ENCODE assay signal across 8 mouse cellular contexts in genomic region chr3:88150999-88151364, GRCm38 (mm10). TPM values are rescaled to one million over a fixed set of nuclear protein-coding genes. Genes with fewer than 3 reads are reported as not detected.
DNase-seq lines count a peak whose midpoint lies in the region; ATAC-seq and TF ChIP-seq lines count a peak whose summit lies in the region.

No protein-coding gene starts in this region.

- TF ChIP-seq CTCF in left cerebral cortex, adult 2 months (IDR thresholded peaks at IDR 0.05) = no peak

- peak overlapping the region; percentile 93 for H3K27ac ChIP-seq in left cerebral cortex, adult 2 months
- H3K27ac ChIP-seq in embryonic facial prominence, embryonic 14.5 days (replicated peaks; ENCODE audit: low read depth, low read length) = peak overlapping the region; percentile 16; the same call in 1 of the 2 replicates
- peak overlapping the region; percentile 54 for H3K27ac ChIP-seq in limb, embryonic 10.5 days
- H3K27ac ChIP-seq in neural tube, embryonic 14.5 days (ENCODE audit: low read depth, low read length) = peak overlapping the region; percentile 45; the same call in 1 of the 2 replicates

- no peak overlapping the region for H3K9ac ChIP-seq in embryonic facial prominence, embryonic 14.5 days (ENCODE audit: low read depth, low read length)
- H3K9ac ChIP-seq in neural tube, embryonic 14.5 days (replicated peaks; ENCODE audit: low read depth, low read length) = no peak overlapping the region

- peaks cover 38% of the 10 kb centered on the region for H3K4me1 ChIP-seq in embryonic facial prominence, embryonic 14.5 days (ENCODE audit: control insufficient read depth, insufficient read depth, low read length)
- peaks cover 64% of the 10 kb centered on the region for H3K4me1 ChIP-seq in limb, embryonic 10.5 days
- peaks cover 50% of the 10 kb centered on the region for H3K4me1 ChIP-seq in neural tube, embryonic 14.5 days (ENCODE audit: control insufficient read depth, insufficient read depth, low read length)

- intact Hi-C loops in left cerebral cortex, adult 2 months (cut with DNase I) = no loop called here
- intact Hi-C loops in left cerebral cortex, postnatal 25 days (cut with DNase I) = loop anchor here (5.0 kb wide), 1 partner anchor 941 kb away; the partner anchor contains the start of gene Rusc1

- no peak for DNase-seq in left cerebral cortex, adult 2 months (ENCODE audit: extremely low spot score in 1 of 2, low spot score in 2 of 2)
- DNase-seq in left cerebral cortex, postnatal 25 days (ENCODE audit: low spot score in 2 of 2) = no peak
- DNase-seq in embryonic facial prominence, embryonic 14.5 days (ENCODE audit: low spot score) = no peak
- DNase-seq in limb, embryonic 10.5 days (ENCODE audit: low spot score) = no peak
- no peak for DNase-seq in testis, postnatal 10 days (ENCODE audit: low spot score)
- no peak for DNase-seq in embryo, embryonic 10.5 days (ENCODE audit: low spot score)
- no peak for DNase-seq in kidney, postnatal 36 days

- peak overlapping the region; percentile 33 for H3K4me3 ChIP-seq in left cerebral cortex, adult 2 months
- H3K4me3 ChIP-seq in embryonic facial prominence, embryonic 14.5 days (ENCODE audit: low read depth, low read length) = no peak overlapping the region
- H3K4me3 ChIP-seq in limb, embryonic 10.5 days = peak overlapping the region; percentile 25; the same call in 1 of the 2 replicates
- no peak overlapping the region for H3K4me3 ChIP-seq in neural tube, embryonic 14.5 days (ENCODE audit: low read depth, low read length)

- H3K27me3 ChIP-seq in embryonic facial prominence, embryonic 14.5 days (replicated peaks; ENCODE audit: control insufficient read depth, insufficient read depth, low read length) = no peaks in the 10 kb centered on the region
- no peaks in the 10 kb centered on the region for H3K27me3 ChIP-seq in limb, embryonic 10.5 days (ENCODE audit: low read depth, poor library complexity, severe bottlenecking)
- no peaks in the 10 kb centered on the region for H3K27me3 ChIP-seq in neural tube, embryonic 14.5 days (ENCODE audit: control insufficient read depth, insufficient read depth, low read length)

- ATAC-seq in embryonic facial prominence, embryonic 14.5 days (ENCODE audit: low read depth) = no peak
- no peak for ATAC-seq in neural tube, embryonic 14.5 days (ENCODE audit: low read depth)

- WGBS in embryonic facial prominence, embryonic 14.5 days = 68% methylated on average over 3 of the region's 3 CpGs
- WGBS in limb, embryonic 10.5 days = 58% methylated on average over 3 of the region's 3 CpGs
- 55% methylated on average over 3 of the region's 3 CpGs for WGBS in neural tube, embryonic 14.5 days

- H3K36me3 ChIP-seq in embryonic facial prominence, embryonic 14.5 days (ENCODE audit: control insufficient read depth, insufficient read depth, low read length) = peaks cover 6% of the 10 kb centered on the region
- H3K36me3 ChIP-seq in limb, embryonic 10.5 days = peaks cover 12% of the 10 kb centered on the region
- 0 out of 2 replicates have a peak, but pooled peaks cover 3% of the 10 kb centered on the region for H3K36me3 ChIP-seq in neural tube, embryonic 14.5 days (ENCODE audit: control insufficient read depth, insufficient read depth, low read length)

- peak overlapping the region; percentile 40; the same call in 1 of the 2 replicates for H3K4me2 ChIP-seq in embryonic facial prominence, embryonic 14.5 days (ENCODE audit: low read depth, low read length)
- H3K4me2 ChIP-seq in neural tube, embryonic 14.5 days (ENCODE audit: low read depth, low read length) = no peak overlapping the region; the same call in 1 of the 2 replicates

- no peaks in the 10 kb centered on the region for H3K9me3 ChIP-seq in embryonic facial prominence, embryonic 14.5 days (ENCODE audit: control insufficient read depth, low read length)
- H3K9me3 ChIP-seq in limb, embryonic 10.5 days (replicated peaks) = no peaks in the 10 kb centered on the region
- no peaks in the 10 kb centered on the region for H3K9me3 ChIP-seq in neural tube, embryonic 14.5 days (ENCODE audit: control insufficient read depth, low read length)

RNA-seq across cellular contexts. Expression of gene Mef2d, which starts 8.8 kb away (rescaled TPM):
- 100 to 1,000 TPM; 223 to 225 TPM for total RNA-seq in left cerebral cortex, adult 2 months (2021)
- 100 to 1,000 TPM; 211 to 225 TPM for total RNA-seq in left cerebral cortex, postnatal 25 days (2021)
- 36.8 and 41.7 TPM in 2 replicates for polyA plus RNA-seq in embryonic facial prominence, embryonic 14.5 days (2014; fragmentation: Nextera tagmentation; extraction: Ambion mirVana)
- 12.3 and 14.0 TPM in 2 replicates for polyA plus RNA-seq in limb, embryonic 10.5 days (2016; fragmentation: Nextera tagmentation; extraction: Ambion mirVana)
- polyA plus RNA-seq in neural tube, embryonic 14.5 days (2014; fragmentation: Nextera tagmentation; extraction: Ambion mirVana) = 19.6 and 20.4 TPM in 2 replicates

Comparison
In these comparisons a context has a peak if more than half of its experiments do, and no peak if none do; other contexts are left out.
1. H3K27ac ChIP-seq: peak in every context shown above with its lines; median percentile 93 in left cerebral cortex, adult 2 months; 54 in limb, embryonic 10.5 days; 45 in neural tube, embryonic 14.5 days; 16 in embryonic facial prominence, embryonic 14.5 days.
2. H3K4me3 ChIP-seq: peak in left cerebral cortex, adult 2 months (single experiment) and limb, embryonic 10.5 days (single experiment); none in embryonic facial prominence, embryonic 14.5 days (single experiment) and neural tube, embryonic 14.5 days (single experiment).